Mouse (Mus musculus) spleen, adult 2 months (tissue): Measurements from ENCODE around the gene Rhbdl2. TPM values are rescaled to one million over a fixed set of nuclear protein-coding genes. Genes with fewer than 3 reads are reported as not detected.

Experiments
- DNase-seq, 2 experiments: peaks; one replicate each; pipeline versions ENCODE4 v3.0.0 to v3.0.0-alpha.2; 2012 to 2021; ENCODE audit warnings: low spot score in 2 of 2, low read depth in 1 of 2
- H3K27ac ChIP-seq: fragments of 200-500 bp; 2 replicates; pipeline ENCODE4 v1.5.1; 2012; ENCODE audit warnings: low read length, inconsistent platforms; ENCODE audit not compliant: insufficient read depth
- H3K27me3 ChIP-seq: fragments of 200-500 bp; 2 replicates; pipeline ENCODE4 v1.6.1; 2012; ENCODE audit warnings: mild to moderate bottlenecking, moderate library complexity, low read length, inconsistent platforms; ENCODE audit not compliant: control insufficient read depth, insufficient read depth
- H3K36me3 ChIP-seq: fragments of 200-500 bp; 2 replicates; pipeline ENCODE4 v1.6.1; 2012; ENCODE audit warnings: mild to moderate bottlenecking, low read length, inconsistent platforms; ENCODE audit not compliant: control insufficient read depth, insufficient read depth
- H3K4me1 ChIP-seq: fragments of 200-500 bp; 2 replicates; pipeline ENCODE4 v1.6.1; 2011; ENCODE audit warnings: inconsistent platforms; ENCODE audit not compliant: control insufficient read depth, insufficient read depth, insufficient read length
- H3K4me3 ChIP-seq: fragments of 200-500 bp; 2 replicates; pipeline ENCODE4 v1.5.1; 2011; ENCODE audit warnings: mild to moderate bottlenecking, inconsistent platforms; ENCODE audit not compliant: insufficient read depth, insufficient read length; ENCODE audit errors: extremely low read depth
- CTCF ChIP-seq: fragments of 200-500 bp; IDR thresholded peaks from 2 replicates; pipeline ENCODE4 v1.5.1; 2011; ENCODE audit warnings: mild to moderate bottlenecking, inconsistent platforms; ENCODE audit not compliant: insufficient read depth, insufficient read length, insufficient replicate concordance; ENCODE audit errors: extremely low read depth
- POLR2A ChIP-seq: fragments of 200-500 bp; IDR thresholded peaks from 2 replicates; pipeline ENCODE4 v1.6.1; 2011; ENCODE audit warnings: low read depth, low read length, inconsistent platforms
- WGBS: fragments of 180-500 bp; shearing (Covaris S2); methylation state at CpG from one replicate; pipeline ENCODE4 v1.1.7; 2018; 5-methylcytosine and 5-hydroxymethylcytosine counted together
- polyA plus RNA-seq: library from polyadenylated mRNA; depleted of rRNA; stranded (reverse); fragments of >200 nt; gene quantifications from 2 replicates; pipeline ENCODE4 v1.2.3, GENCODE M21; 2012

The Rhbdl2 gene
- polyA plus RNA-seq, 1 experiment: 0.18 TPM

- no peak overlapping the region for H3K4me3 ChIP-seq
- TF ChIP-seq CTCF (no peak), POLR2A (no peak)
- no peaks in the 10 kb centered on the region for H3K4me1 ChIP-seq
- no peaks in the 10 kb centered on the region for H3K27me3 ChIP-seq
- no peak for DNase-seq
- WGBS: 74% methylated on average over 3 of the region's 3 CpGs
- H3K36me3 ChIP-seq: no peaks in the 10 kb centered on the region
- no peak overlapping the region for H3K27ac ChIP-seq
Measured at GRCm38 (mm10) chr4:123812525-123812924, 24.9 kb downstream of the Rhbdl2 start.

- Histone ChIP-seq H3K36me3 (no peaks in the 10 kb centered on the region), H3K4me1 (no peaks in the 10 kb centered on the region), H3K27me3 (no peaks in the 10 kb centered on the region), H3K4me3 (no peak overlapping the region), H3K27ac (no peak overlapping the region)
- TF ChIP-seq POLR2A (no peak), CTCF (no peak)
- no peak for DNase-seq
- WGBS: 68% methylated on average over 7 of the region's 7 CpGs
Measured at GRCm38 (mm10) chr4:123814030-123814501, 26.4 kb downstream of the Rhbdl2 start.

- Histone ChIP-seq H3K27me3 (no peaks in the 10 kb centered on the region), H3K27ac (no peak overlapping the region), H3K4me1 (no peaks in the 10 kb centered on the region), H3K4me3 (no peak overlapping the region), H3K36me3 (no peaks in the 10 kb centered on the region)
- DNase-seq: no peak
- TF ChIP-seq POLR2A (no peak), CTCF (no peak)
- whole genome bisulfite sequencing: 81% methylated on average over 4 of the region's 4 CpGs
Measured at GRCm38 (mm10) chr4:123819093-123819610, 31.5 kb downstream of the Rhbdl2 start.

GRCm38 (mm10) chr4:123842126-123842525 lies 54.5 kb downstream of the Rhbdl2 start:
- WGBS: 85% methylated on average over 8 of the region's 8 CpGs
- H3K36me3 ChIP-seq: no peaks in the 10 kb centered on the region
- no peak overlapping the region for H3K4me3 ChIP-seq
- no peak for DNase-seq
- TF ChIP-seq CTCF (no peak), POLR2A (no peak)
- H3K4me1 ChIP-seq: no peaks in the 10 kb centered on the region
- H3K27me3 ChIP-seq: no peaks in the 10 kb centered on the region
- no peak overlapping the region for H3K27ac ChIP-seq

- no peak for TF ChIP-seq CTCF
- TF ChIP-seq POLR2A: no peak
- Histone ChIP-seq H3K4me3 (no peak overlapping the region), H3K27ac (no peak overlapping the region), H3K36me3 (no peaks in the 10 kb centered on the region), H3K4me1 (no peaks in the 10 kb centered on the region), H3K27me3 (no peaks in the 10 kb centered on the region)
- WGBS: 64% methylated on average over 4 of the region's 4 CpGs
- DNase-seq: no peak
Measured at GRCm38 (mm10) chr4:123856888-123857287, 69.2 kb downstream of the Rhbdl2 start.

GRCm38 (mm10) chr4:123858090-123858489 lies 70.4 kb downstream of the Rhbdl2 start:
- Histone ChIP-seq H3K4me1 (no peaks in the 10 kb centered on the region), H3K27me3 (no peaks in the 10 kb centered on the region), H3K27ac (no peak overlapping the region), H3K36me3 (no peaks in the 10 kb centered on the region), H3K4me3 (no peak overlapping the region)
- TF ChIP-seq POLR2A (no peak), CTCF (no peak)
- 81% methylated on average over 7 of the region's 7 CpGs for WGBS
- no peak for DNase-seq

- H3K27ac ChIP-seq: no peak within 1 kb of the TSS
- no peak within 1 kb of the TSS for H3K4me3 ChIP-seq
- no peaks in the 10 kb centered on the region for H3K27me3 ChIP-seq
- no peaks in the 10 kb centered on the region for H3K4me1 ChIP-seq
- no peak for TF ChIP-seq POLR2A
- TF ChIP-seq CTCF: no peak
- no peak for DNase-seq
- no peaks in the 10 kb centered on the region for H3K36me3 ChIP-seq
- 82% methylated on average over 3 of the region's 3 CpGs for WGBS
Measured at GRCm38 (mm10) chr4:123859379-123859778, 71.7 kb downstream of the Rhbdl2 start, which contains the start of gene 4933427I04Rik. Gene 4933427I04Rik (plus strand): TSS chr4:123859679.
